Mouse (Mus musculus): ENCODE data around the gene Rpia. TPM values are rescaled to one million over a fixed set of nuclear protein-coding genes. Genes with fewer than 3 reads are reported as not detected.

Gene Rpia
- polyA plus RNA-seq, 1 experiment from 2014 or later: 3.6 TPM

DNA sequence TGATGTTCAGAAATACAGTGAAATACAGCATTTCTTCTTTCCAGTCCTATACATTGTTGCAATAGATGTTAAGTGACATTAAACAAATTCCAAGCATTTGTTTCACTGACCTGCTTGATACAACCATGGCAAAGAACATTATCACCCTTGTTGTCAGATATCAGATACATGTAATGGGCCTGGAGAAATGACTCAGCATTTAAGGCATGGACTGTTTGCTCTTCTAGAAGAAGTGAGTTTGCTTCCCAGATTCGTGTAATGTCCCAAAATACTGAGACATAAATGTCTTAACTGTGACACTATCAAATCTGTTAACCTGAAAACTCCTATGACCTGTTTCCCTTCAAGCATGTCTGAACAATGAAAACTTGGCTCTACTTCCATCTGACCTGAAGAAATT lies 52.6 kb downstream of the Rpia start:
- no peaks in the 10 kb centered on the region for H3K27me3 ChIP-seq

DNA sequence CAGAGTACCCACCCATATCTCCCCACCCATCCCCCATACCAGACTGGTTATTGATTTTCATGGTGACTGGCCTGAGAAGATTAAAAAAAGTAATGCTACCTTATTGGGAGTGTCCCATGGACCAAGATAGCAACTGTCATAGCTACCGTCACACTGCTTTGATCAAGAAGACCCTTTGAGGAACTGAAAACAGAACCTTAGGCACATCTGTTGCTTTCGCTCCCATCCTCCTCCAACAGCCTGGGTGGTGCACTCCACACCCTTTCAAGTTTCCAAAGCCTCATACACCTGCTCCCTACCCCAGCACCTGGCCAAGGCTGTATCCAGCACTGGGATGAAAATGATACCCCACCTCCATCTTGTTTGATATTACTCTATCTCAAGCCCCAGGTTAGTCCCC lies 56.5 kb downstream of the Rpia start:
- ATAC-seq (ENCODE audit: low read depth): no peak
- Histone ChIP-seq H3K4me2 (no peak overlapping the region), H3K9ac (no peak overlapping the region), H3K36me3 (no peaks in the 10 kb centered on the region), H3K4me3 (no peak overlapping the region), H3K27ac (replicated peaks) (no peak overlapping the region), H3K4me1 (replicated peaks) (no peaks in the 10 kb centered on the region), H3K27me3 (no peaks in the 10 kb centered on the region), H3K9me3 (no peaks in the 10 kb centered on the region)
- WGBS: 85% methylated on average over 2 of the region's 2 CpGs

More for the DNA sequence above, 52.6 kb downstream of the Rpia start:
- ATAC-seq (ENCODE audit: low read depth): no peak
- H3K9me3 ChIP-seq: no peaks in the 10 kb centered on the region
- no peak overlapping the region for H3K4me2 ChIP-seq
- no peak overlapping the region for H3K27ac ChIP-seq (replicated peaks)
- no peak overlapping the region for H3K4me3 ChIP-seq
- no peaks in the 10 kb centered on the region for H3K36me3 ChIP-seq
- H3K4me1 ChIP-seq (replicated peaks): no peaks in the 10 kb centered on the region
- 81% methylated on average over 1 of the region's 1 CpGs for WGBS
- no peak overlapping the region for H3K9ac ChIP-seq

DNA sequence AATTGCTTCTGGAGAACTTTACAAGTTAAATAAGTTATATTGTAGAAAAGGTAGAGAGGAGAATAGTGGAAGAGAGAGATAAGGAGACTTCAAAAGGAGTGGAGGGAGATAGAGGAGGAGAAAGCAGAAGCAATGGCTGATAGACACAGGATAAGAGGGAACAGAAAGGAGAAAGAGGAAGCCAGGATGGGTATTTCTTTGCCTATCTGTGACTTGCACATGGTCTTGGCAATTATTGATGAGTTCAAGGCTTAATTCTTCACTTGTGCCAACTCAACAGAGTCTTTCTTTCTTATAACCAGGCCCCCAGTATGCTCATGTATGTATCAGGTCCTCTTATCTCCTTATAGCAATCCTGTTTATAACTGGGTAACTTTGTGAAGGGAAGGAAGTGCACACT lies 61.2 kb downstream of the Rpia start:
- no peak overlapping the region for H3K4me3 ChIP-seq
- no peak overlapping the region for H3K27ac ChIP-seq (replicated peaks)
- no peaks in the 10 kb centered on the region for H3K4me1 ChIP-seq (replicated peaks)
- no peaks in the 10 kb centered on the region for H3K27me3 ChIP-seq
- H3K9ac ChIP-seq: no peak overlapping the region
- H3K36me3 ChIP-seq: no peaks in the 10 kb centered on the region
- H3K9me3 ChIP-seq: no peaks in the 10 kb centered on the region
- ATAC-seq (ENCODE audit: low read depth): no peak
- no peak overlapping the region for H3K4me2 ChIP-seq

DNA sequence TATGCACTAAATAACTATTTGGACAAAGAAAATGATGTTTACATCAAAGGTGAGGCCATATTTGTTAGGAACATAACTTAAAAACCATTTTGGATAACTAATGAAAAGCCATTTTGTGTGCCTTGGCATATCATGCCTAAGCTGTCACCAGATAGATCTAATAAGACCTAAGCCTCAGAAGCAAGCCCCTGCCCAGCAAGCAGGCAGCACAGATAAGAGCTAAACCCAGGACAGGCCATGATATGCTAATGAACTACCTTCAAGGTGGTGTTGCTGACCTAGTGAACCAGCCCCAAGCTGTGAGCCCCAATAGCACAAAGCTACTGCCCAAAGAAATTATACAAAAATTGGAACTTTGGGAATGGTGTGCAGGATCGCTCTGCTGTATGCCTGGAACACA lies 62.9 kb downstream of the Rpia start:
- no peak overlapping the region for H3K4me3 ChIP-seq
- H3K36me3 ChIP-seq: no peaks in the 10 kb centered on the region
- ATAC-seq (ENCODE audit: low read depth): no peak
- H3K9me3 ChIP-seq: no peaks in the 10 kb centered on the region
- 94% methylated on average over 1 of the region's 1 CpGs for WGBS
- no peak overlapping the region for H3K27ac ChIP-seq (replicated peaks)
- H3K9ac ChIP-seq: no peak overlapping the region
- H3K4me1 ChIP-seq (replicated peaks): no peaks in the 10 kb centered on the region
- H3K27me3 ChIP-seq: no peaks in the 10 kb centered on the region
- no peak overlapping the region for H3K4me2 ChIP-seq

DNA sequence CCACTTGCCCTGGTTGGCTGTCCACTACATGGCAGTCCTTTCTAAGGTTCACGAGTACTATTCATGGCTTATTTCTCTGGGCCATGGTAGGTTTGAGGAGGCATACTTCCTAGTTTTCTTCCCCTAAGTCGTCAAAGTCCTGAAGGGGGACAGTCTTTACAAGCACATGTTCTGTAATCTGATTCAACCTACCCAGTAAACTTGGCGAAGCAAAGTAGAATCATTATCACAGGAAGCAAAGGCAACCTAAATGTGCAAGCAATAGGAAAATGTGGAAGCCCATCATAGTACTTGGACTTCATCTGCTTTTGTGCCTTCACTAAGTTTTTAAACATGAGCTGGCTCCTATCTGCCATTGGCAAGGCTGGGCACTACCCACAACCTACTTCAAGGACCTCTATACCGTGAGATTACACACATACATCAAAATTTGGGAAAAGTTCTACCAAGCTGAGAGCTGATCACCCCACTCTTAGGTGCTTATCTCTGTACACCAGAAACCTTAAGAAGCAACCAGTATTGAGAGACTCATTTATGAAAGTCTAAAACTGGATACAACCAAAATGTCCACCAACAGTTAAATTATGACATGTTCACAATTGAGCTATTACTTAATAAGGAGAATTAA lies 64.8 kb downstream of the Rpia start:
- no peak overlapping the region for H3K27ac ChIP-seq (replicated peaks)
- 82% methylated on average over 4 of the region's 4 CpGs for WGBS
- no peaks in the 10 kb centered on the region for H3K4me1 ChIP-seq (replicated peaks)
- H3K9ac ChIP-seq: no peak overlapping the region
- no peaks in the 10 kb centered on the region for H3K27me3 ChIP-seq
- no peak overlapping the region for H3K4me2 ChIP-seq
- H3K9me3 ChIP-seq: no peaks in the 10 kb centered on the region
- H3K36me3 ChIP-seq: no peaks in the 10 kb centered on the region
- no peak for ATAC-seq (ENCODE audit: low read depth)
- H3K4me3 ChIP-seq: no peak overlapping the region

DNA sequence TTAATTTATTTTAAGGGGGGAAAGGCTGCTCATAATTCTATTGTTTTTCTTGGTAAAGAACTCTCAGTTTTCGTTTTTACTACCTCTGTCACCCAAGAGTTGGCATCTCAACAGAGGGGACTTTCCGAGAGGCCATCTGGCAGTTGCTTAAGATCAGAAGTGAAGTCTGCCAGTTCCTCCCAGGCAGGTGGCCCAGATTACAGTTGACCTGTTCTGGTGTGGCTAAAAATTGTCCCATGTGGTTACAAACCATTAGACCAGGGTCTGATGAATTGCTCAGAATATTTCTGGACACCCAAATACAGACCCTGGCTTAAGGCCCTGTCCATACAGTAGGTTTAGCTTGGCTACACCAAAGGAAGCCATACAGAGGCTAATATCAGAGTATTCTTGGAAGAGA lies 66.4 kb downstream of the Rpia start:
- no peak for ATAC-seq (ENCODE audit: low read depth)
- H3K27ac ChIP-seq (replicated peaks): no peak overlapping the region
- H3K9ac ChIP-seq: no peak overlapping the region
- no peak overlapping the region for H3K4me3 ChIP-seq
- H3K9me3 ChIP-seq: no peaks in the 10 kb centered on the region
- 66% methylated on average over 2 of the region's 2 CpGs for WGBS
- H3K36me3 ChIP-seq: no peaks in the 10 kb centered on the region
- no peaks in the 10 kb centered on the region for H3K4me1 ChIP-seq (replicated peaks)
- H3K27me3 ChIP-seq: no peaks in the 10 kb centered on the region
- no peak overlapping the region for H3K4me2 ChIP-seq

DNA sequence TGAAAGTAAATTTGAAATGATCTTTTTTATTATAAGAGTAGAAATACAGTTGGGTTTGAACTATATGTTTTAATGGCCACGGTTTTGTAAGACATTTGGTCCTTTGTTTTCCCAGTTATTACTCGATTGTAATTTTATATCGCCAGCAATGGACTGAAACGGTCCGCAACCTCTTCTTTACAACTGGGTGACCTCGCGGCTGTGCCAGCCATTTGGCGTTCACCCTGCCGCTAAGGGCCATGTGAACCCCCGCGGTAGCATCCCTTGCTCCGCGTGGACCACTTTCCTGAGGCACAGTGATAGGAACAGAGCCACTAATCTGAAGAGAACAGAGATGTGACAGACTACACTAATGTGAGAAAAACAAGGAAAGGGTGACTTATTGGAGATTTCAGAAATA lies 67.3 kb downstream of the Rpia start:
- Histone ChIP-seq H3K9ac (no peak overlapping the region), H3K4me1 (replicated peaks) (no peaks in the 10 kb centered on the region), H3K4me2 (no peak overlapping the region), H3K36me3 (no peaks in the 10 kb centered on the region), H3K27ac (replicated peaks) (no peak overlapping the region), H3K9me3 (no peaks in the 10 kb centered on the region), H3K27me3 (no peaks in the 10 kb centered on the region), H3K4me3 (no peak overlapping the region)
- WGBS: 92% methylated on average over 13 of the region's 13 CpGs
- no peak for ATAC-seq (ENCODE audit: low read depth)

DNA sequence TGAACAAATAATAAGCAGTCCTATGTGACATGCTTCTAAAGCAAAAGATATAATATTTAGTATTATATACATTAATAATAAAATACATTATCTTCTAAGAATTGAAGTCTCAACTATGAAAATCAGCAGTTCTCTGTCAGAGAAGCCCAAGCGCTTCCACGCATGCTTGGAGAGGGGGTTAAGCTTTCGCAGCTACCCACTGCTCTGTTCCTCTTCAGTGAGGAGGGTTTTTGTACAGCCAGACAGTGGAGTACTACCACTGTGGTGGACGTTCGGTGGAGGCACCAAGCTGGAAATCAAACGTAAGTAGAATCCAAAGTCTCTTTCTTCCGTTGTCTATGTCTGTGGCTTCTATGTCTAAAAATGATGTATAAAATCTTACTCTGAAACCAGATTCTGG lies 69.7 kb downstream of the Rpia start:
- H3K9ac ChIP-seq: no peak overlapping the region
- 89% methylated on average over 7 of the region's 7 CpGs for WGBS
- H3K27ac ChIP-seq (replicated peaks): no peak overlapping the region
- no peaks in the 10 kb centered on the region for H3K4me1 ChIP-seq (replicated peaks)
- H3K36me3 ChIP-seq: no peaks in the 10 kb centered on the region
- no peaks in the 10 kb centered on the region for H3K27me3 ChIP-seq
- no peak overlapping the region for H3K4me2 ChIP-seq
- no peak overlapping the region for H3K4me3 ChIP-seq
- ATAC-seq (ENCODE audit: low read depth): no peak
- no peaks in the 10 kb centered on the region for H3K9me3 ChIP-seq

DNA sequence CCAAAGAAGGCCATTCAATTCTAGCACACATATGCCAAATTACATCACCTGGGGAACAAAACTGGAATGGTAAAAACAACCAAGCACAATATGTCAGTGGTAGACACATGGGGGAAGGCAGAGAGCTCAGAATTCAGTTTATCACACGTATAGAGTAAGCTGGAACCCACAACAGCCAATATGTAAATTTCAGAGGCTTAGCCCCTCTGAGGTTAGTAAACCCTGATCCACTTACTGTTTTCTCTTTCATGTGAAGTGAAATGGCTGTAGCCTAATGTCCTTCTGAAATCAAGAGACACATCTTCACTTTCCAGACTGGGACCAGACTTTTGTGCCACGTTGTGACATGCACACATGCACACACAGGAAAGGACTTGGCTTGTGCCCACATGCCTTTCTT lies 73.3 kb downstream of the Rpia start:
- H3K9ac ChIP-seq: no peak overlapping the region
- no peak overlapping the region for H3K27ac ChIP-seq (replicated peaks)
- no peak overlapping the region for H3K4me2 ChIP-seq
- H3K4me3 ChIP-seq: no peak overlapping the region
- no peaks in the 10 kb centered on the region for H3K4me1 ChIP-seq (replicated peaks)
- no peaks in the 10 kb centered on the region for H3K27me3 ChIP-seq
- H3K9me3 ChIP-seq: no peaks in the 10 kb centered on the region
- no peaks in the 10 kb centered on the region for H3K36me3 ChIP-seq
- no peak for ATAC-seq (ENCODE audit: low read depth)
- whole genome bisulfite sequencing: 62% methylated on average over 2 of the region's 2 CpGs

DNA sequence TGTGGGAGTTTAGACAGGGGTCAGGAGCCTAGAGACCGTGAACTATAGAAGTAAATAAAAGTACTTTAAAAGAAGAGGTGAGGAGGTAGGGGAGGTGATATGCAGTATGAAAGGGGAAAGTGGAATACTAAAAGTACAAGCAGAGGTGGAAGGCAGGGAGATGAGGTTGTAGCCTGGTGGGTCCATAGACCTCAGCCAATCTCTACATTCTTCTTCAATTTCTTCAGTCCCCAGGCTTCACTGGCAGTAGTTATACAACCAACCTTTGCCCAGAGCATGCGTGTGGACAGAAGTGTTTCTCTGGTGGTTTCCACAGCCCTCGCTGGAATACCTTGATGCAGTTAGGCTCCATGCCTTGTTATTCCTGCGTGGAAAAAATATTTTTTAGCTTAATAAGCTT lies 73.9 kb downstream of the Rpia start:
- Histone ChIP-seq H3K27me3 (no peaks in the 10 kb centered on the region), H3K9ac (no peak overlapping the region), H3K4me2 (no peak overlapping the region), H3K27ac (replicated peaks) (no peak overlapping the region), H3K9me3 (no peaks in the 10 kb centered on the region), H3K4me1 (replicated peaks) (no peaks in the 10 kb centered on the region), H3K36me3 (no peaks in the 10 kb centered on the region), H3K4me3 (no peak overlapping the region)
- WGBS: 91% methylated on average over 4 of the region's 4 CpGs
- ATAC-seq (ENCODE audit: low read depth): no peak

DNA sequence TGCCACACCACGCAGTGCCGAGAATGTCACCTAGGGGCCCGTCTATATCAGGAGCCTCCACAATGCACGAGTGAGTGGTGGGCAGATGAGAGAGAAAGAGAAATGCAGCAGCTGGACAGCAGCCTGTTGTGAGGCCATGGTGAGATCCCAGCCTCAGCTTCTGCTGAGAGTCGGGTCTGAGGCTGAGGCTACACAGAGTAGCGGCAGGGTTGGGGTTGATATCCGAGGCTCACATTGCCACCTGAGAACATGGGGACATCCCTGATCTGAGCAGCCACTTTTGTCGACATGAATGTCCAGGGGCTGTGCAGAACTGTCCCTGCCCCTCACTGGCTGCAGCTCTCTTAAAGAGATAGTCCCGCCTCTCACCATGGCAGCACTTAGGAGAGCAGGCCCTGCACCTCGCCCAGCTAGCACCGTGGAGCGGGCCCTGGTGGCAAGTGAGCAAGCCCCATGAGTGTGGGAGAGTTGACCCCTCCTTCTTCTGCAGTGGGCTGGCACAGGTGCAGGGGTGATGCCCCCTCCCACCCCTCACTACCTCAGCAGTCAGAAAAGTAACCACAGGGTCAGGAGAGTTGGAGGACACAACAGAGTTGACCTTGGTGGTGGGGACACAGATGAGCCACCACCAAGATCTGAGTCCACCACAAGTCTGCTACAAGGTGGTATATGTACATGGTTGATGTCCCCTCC lies 75.2 kb downstream of the Rpia start:
- Histone ChIP-seq H3K27ac (replicated peaks) (no peak overlapping the region), H3K36me3 (no peaks in the 10 kb centered on the region), H3K4me3 (no peak overlapping the region), H3K4me1 (replicated peaks) (no peaks in the 10 kb centered on the region), H3K27me3 (no peaks in the 10 kb centered on the region), H3K4me2 (no peak overlapping the region), H3K9me3 (no peaks in the 10 kb centered on the region), H3K9ac (no peak overlapping the region)
- no peak for ATAC-seq (ENCODE audit: low read depth)
- WGBS: 74% methylated on average over 12 of the region's 12 CpGs

Measured in neural tube, embryonic 13.5 days (tissue).